Mouse (Mus musculus) limb, embryonic 10.5 days (tissue): ENCODE measurements around the gene Fcf1. TPM values are rescaled to one million over a fixed set of nuclear protein-coding genes. Genes with fewer than 3 reads are reported as not detected.

ENCODE experiments used
- DNase-seq: peaks from one replicate; pipeline ENCODE4 v3.0.0-alpha.2; 2017; ENCODE audit warnings: low spot score
- H3K27ac ChIP-seq: fragments of 300-500 bp; sonication (generic); 2 replicates; pipeline ENCODE4 v1.5.1; 2016; ENCODE audit warnings: mild to moderate bottlenecking
- H3K27me3 ChIP-seq: fragments of 300-500 bp; sonication (generic); 2 replicates; pipeline ENCODE4 v1.6.1; 2016; ENCODE audit warnings: low read depth, mild to moderate bottlenecking; ENCODE audit not compliant: poor library complexity, severe bottlenecking
- H3K36me3 ChIP-seq: fragments of 300-500 bp; sonication (generic); 2 replicates; pipeline ENCODE4 v1.6.1; 2016; ENCODE audit warnings: mild to moderate bottlenecking, moderate library complexity
- H3K4me1 ChIP-seq: fragments of 300-500 bp; sonication (generic); 2 replicates; pipeline ENCODE4 v1.6.1; 2016
- H3K4me3 ChIP-seq: fragments of 300-500 bp; sonication (generic); 2 replicates; pipeline ENCODE4 v1.5.1; 2016; ENCODE audit warnings: mild to moderate bottlenecking, moderate library complexity
- H3K9me3 ChIP-seq: fragments of 300-500 bp; sonication (generic); replicated peaks from 2 replicates; pipeline ENCODE4 v1.6.1; 2016; ENCODE audit warnings: mild to moderate bottlenecking
- WGBS: fragments of 180-500 bp; shearing (Covaris S2); methylation state at CpG from one replicate; pipeline ENCODE4 v1.1.7; 2016; 5-methylcytosine and 5-hydroxymethylcytosine counted together
- polyA plus RNA-seq: library from polyadenylated mRNA; unstranded; fragments of >200 nt; fragmentation: Nextera tagmentation; extraction: Ambion mirVana; gene quantifications from 2 replicates; pipeline ENCODE4 v1.2.1, GENCODE M21; 2016

Gene Fcf1
- polyA plus RNA-seq, 1 experiment from 2014 or later, result 170 TPM

- no peak overlapping the region for H3K4me3 ChIP-seq
- no peaks in the 10 kb centered on the region for H3K9me3 ChIP-seq
- H3K36me3 ChIP-seq, result peaks cover 58% of the 10 kb centered on the region
- no peaks in the 10 kb centered on the region for H3K4me1 ChIP-seq
- H3K27ac ChIP-seq, result no peak overlapping the region
- 86% methylated on average over 2 of the region's 2 CpGs for WGBS
- H3K27me3 ChIP-seq, result no peaks in the 10 kb centered on the region
- DNase-seq, result no peak
Measured at GRCm38 (mm10) chr12:84947894-84948583, 22.7 kb upstream of the Fcf1 start.

GRCm38 (mm10) chr12:84948584-84949285 is 22.0 kb upstream of the Fcf1 start:
- Histone ChIP-seq H3K9me3 (no peaks in the 10 kb centered on the region), H3K36me3 (peaks cover 54% of the 10 kb centered on the region), H3K4me1 (no peaks in the 10 kb centered on the region), H3K27ac (no peak overlapping the region), H3K4me3 (no peak overlapping the region), H3K27me3 (no peaks in the 10 kb centered on the region)
- WGBS, result 93% methylated on average over 6 of the region's 6 CpGs
- DNase-seq, result no peak

- H3K4me3 ChIP-seq, result no peak overlapping the region
- WGBS, result 97% methylated on average over 6 of the region's 6 CpGs
- no peaks in the 10 kb centered on the region for H3K4me1 ChIP-seq
- peaks cover 39% of the 10 kb centered on the region for H3K36me3 ChIP-seq
- no peaks in the 10 kb centered on the region for H3K9me3 ChIP-seq
- DNase-seq, result no peak
- H3K27ac ChIP-seq, result no peak overlapping the region
- H3K27me3 ChIP-seq, result no peaks in the 10 kb centered on the region
Measured at GRCm38 (mm10) chr12:84950763-84951162, 19.9 kb upstream of the Fcf1 start.

GRCm38 (mm10) chr12:84951531-84951930 is 19.2 kb upstream of the Fcf1 start:
- Histone ChIP-seq H3K27ac (no peak overlapping the region), H3K9me3 (no peaks in the 10 kb centered on the region), H3K4me1 (no peaks in the 10 kb centered on the region)

GRCm38 (mm10) chr12:84952351-84952750 is 18.3 kb upstream of the Fcf1 start:
- DNase-seq, result no peak
- Histone ChIP-seq H3K27ac (no peak overlapping the region), H3K4me1 (no peaks in the 10 kb centered on the region), H3K27me3 (no peaks in the 10 kb centered on the region), H3K4me3 (no peak overlapping the region), H3K36me3 (peaks cover 34% of the 10 kb centered on the region), H3K9me3 (no peaks in the 10 kb centered on the region)
- 72% methylated on average over 1 of the region's 1 CpGs for WGBS

More at GRCm38 (mm10) chr12:84951531-84951930, 19.2 kb upstream of the Fcf1 start:
- no peak overlapping the region for H3K4me3 ChIP-seq
- no peaks in the 10 kb centered on the region for H3K27me3 ChIP-seq
- WGBS, result 80% methylated on average over 8 of the region's 8 CpGs
- peaks cover 42% of the 10 kb centered on the region for H3K36me3 ChIP-seq
- DNase-seq, result no peak

GRCm38 (mm10) chr12:84956317-84956716 is 14.4 kb upstream of the Fcf1 start:
- whole genome bisulfite sequencing, result 95% methylated on average over 3 of the region's 3 CpGs
- H3K4me1 ChIP-seq, result no peaks in the 10 kb centered on the region
- no peak overlapping the region for H3K4me3 ChIP-seq
- H3K9me3 ChIP-seq, result no peaks in the 10 kb centered on the region
- H3K27ac ChIP-seq, result no peak overlapping the region
- H3K36me3 ChIP-seq, result peaks cover 20% of the 10 kb centered on the region
- H3K27me3 ChIP-seq, result no peaks in the 10 kb centered on the region
- DNase-seq, result no peak

GRCm38 (mm10) chr12:84958794-84959356 is 11.8 kb upstream of the Fcf1 start:
- Histone ChIP-seq H3K9me3 (no peaks in the 10 kb centered on the region), H3K36me3 (peaks cover 19% of the 10 kb centered on the region), H3K27ac (no peak overlapping the region), H3K4me1 (no peaks in the 10 kb centered on the region), H3K27me3 (no peaks in the 10 kb centered on the region), H3K4me3 (no peak overlapping the region)
- WGBS, result 88% methylated on average over 1 of the region's 1 CpGs
- DNase-seq, result no peak

GRCm38 (mm10) chr12:84962606-84963005 is 8.1 kb upstream of the Fcf1 start:
- Histone ChIP-seq H3K27me3 (no peaks in the 10 kb centered on the region), H3K36me3 (peaks cover 22% of the 10 kb centered on the region), H3K4me3 (no peak overlapping the region), H3K27ac (no peak overlapping the region), H3K4me1 (no peaks in the 10 kb centered on the region), H3K9me3 (no peaks in the 10 kb centered on the region)
- DNase-seq, result no peak
- 85% methylated on average over 7 of the region's 7 CpGs for WGBS

GRCm38 (mm10) chr12:84968831-84969655 is 1.7 kb upstream of the Fcf1 start:
- H3K27me3 ChIP-seq, result no peaks in the 10 kb centered on the region
- peaks cover 16% of the 10 kb centered on the region for H3K4me1 ChIP-seq
- no peak for DNase-seq
- H3K9me3 ChIP-seq, result no peaks in the 10 kb centered on the region
- H3K4me3 ChIP-seq, result peak overlapping the region; percentile 91
- 84% methylated on average over 16 of the region's 16 CpGs for WGBS
- H3K27ac ChIP-seq, result no peak overlapping the region
- peaks cover 23% of the 10 kb centered on the region for H3K36me3 ChIP-seq

- Histone ChIP-seq H3K4me1 (peaks cover 16% of the 10 kb centered on the region), H3K27ac (peak overlapping the region; percentile 85), H3K4me3 (peak overlapping the region; percentile 91), H3K9me3 (no peaks in the 10 kb centered on the region), H3K27me3 (no peaks in the 10 kb centered on the region), H3K36me3 (peaks cover 27% of the 10 kb centered on the region)
- DNase-seq, result peak; percentile 31
- WGBS, result 33% methylated on average over 15 of the region's 15 CpGs
Measured at GRCm38 (mm10) chr12:84969656-84970427, 855 bp upstream of the Fcf1 start.

GRCm38 (mm10) chr12:84979264-84979862 is 8.7 kb downstream of the Fcf1 start:
- H3K27me3 ChIP-seq, result no peaks in the 10 kb centered on the region
- H3K27ac ChIP-seq, result no peak overlapping the region
- H3K9me3 ChIP-seq, result no peaks in the 10 kb centered on the region
- H3K4me3 ChIP-seq, result no peak overlapping the region
- 86% methylated on average over 2 of the region's 2 CpGs for WGBS
- no peak for DNase-seq
- H3K36me3 ChIP-seq, result peaks cover 96% of the 10 kb centered on the region
- no peaks in the 10 kb centered on the region for H3K4me1 ChIP-seq

- Histone ChIP-seq H3K27ac (no peak overlapping the region), H3K4me3 (no peak overlapping the region), H3K36me3 (peaks cover 5% of the 10 kb centered on the region), H3K4me1 (no peaks in the 10 kb centered on the region), H3K27me3 (no peaks in the 10 kb centered on the region), H3K9me3 (no peaks in the 10 kb centered on the region)
- no peak for DNase-seq
- WGBS, result 82% methylated on average over 4 of the region's 4 CpGs
Measured at GRCm38 (mm10) chr12:84989456-84989855, 18.8 kb downstream of the Fcf1 start.
